Mouse (Mus musculus) embryonic fibroblast, embryonic 13.5 days (primary cell): ENCODE measurements around the gene E030018B13Rik. TPM values are rescaled to one million over a fixed set of nuclear protein-coding genes. Genes with fewer than 3 reads are reported as not detected.

Experiments
- H3K27ac ChIP-seq: 2 replicates; pipeline ENCODE4 v1.5.1; 2012; ENCODE audit warnings: low read length, control low read depth, inconsistent platforms; ENCODE audit not compliant: insufficient read depth
- H3K4me1 ChIP-seq: 2 replicates; pipeline ENCODE4 v1.6.1; 2011; ENCODE audit warnings: low read length; ENCODE audit not compliant: control insufficient read depth, insufficient read depth
- H3K4me3 ChIP-seq: 2 replicates; pipeline ENCODE4 v1.5.1; 2011; ENCODE audit warnings: mild to moderate bottlenecking, control low read depth, low read length; ENCODE audit not compliant: insufficient read depth
- CTCF ChIP-seq: IDR thresholded peaks from 2 replicates; pipeline ENCODE4 v1.5.1; 2011; ENCODE audit warnings: mild to moderate bottlenecking, control low read depth, low read length, moderate library complexity, borderline replicate concordance; ENCODE audit not compliant: insufficient read depth
- POLR2A ChIP-seq: IDR thresholded peaks from 2 replicates; pipeline ENCODE4 v1.6.1; 2011; ENCODE audit warnings: low read depth, mild to moderate bottlenecking, control low read depth, low read length, moderate library complexity
- polyA plus RNA-seq: library from polyadenylated mRNA; stranded (reverse); fragments of >200 nt; gene quantifications from 2 replicates; pipeline ENCODE4 v1.2.4, GENCODE M21; 2011; ENCODE audit warnings: low read depth; ENCODE audit not compliant: missing spikeins, insufficient read length

E030018B13Rik gene
- polyA plus RNA-seq, 1 experiment = not detected

- Histone ChIP-seq H3K4me3 (no peak overlapping the region), H3K27ac (no peak overlapping the region), H3K4me1 (no peaks in the 10 kb centered on the region)
- TF ChIP-seq POLR2A = no peak
Observed at GRCm38 (mm10) chr7:63956981-63957713, 40.5 kb downstream of the E030018B13Rik start.

- TF ChIP-seq CTCF = no peak
- no peak for TF ChIP-seq POLR2A
- no peak overlapping the region for H3K27ac ChIP-seq
- H3K4me1 ChIP-seq = no peaks in the 10 kb centered on the region
- H3K4me3 ChIP-seq = no peak overlapping the region
Observed at GRCm38 (mm10) chr7:63957872-63958640, 41.4 kb downstream of the E030018B13Rik start.

GRCm38 (mm10) chr7:63963632-63964031, 47.0 kb downstream of the E030018B13Rik start:
- Histone ChIP-seq H3K4me1 (no peaks in the 10 kb centered on the region), H3K4me3 (no peak overlapping the region), H3K27ac (no peak overlapping the region)
- no peak for TF ChIP-seq CTCF
- no peak for TF ChIP-seq POLR2A

GRCm38 (mm10) chr7:63964121-63964520, 47.5 kb downstream of the E030018B13Rik start:
- no peak overlapping the region for H3K27ac ChIP-seq
- no peaks in the 10 kb centered on the region for H3K4me1 ChIP-seq
- no peak for TF ChIP-seq CTCF
- no peak for TF ChIP-seq POLR2A
- H3K4me3 ChIP-seq = no peak overlapping the region

- no peak for TF ChIP-seq POLR2A
- TF ChIP-seq CTCF = no peak
- H3K27ac ChIP-seq = no peak overlapping the region
Observed at GRCm38 (mm10) chr7:63965135-63965534, 48.5 kb downstream of the E030018B13Rik start.

GRCm38 (mm10) chr7:63965635-63966418, 49.2 kb downstream of the E030018B13Rik start:
- TF ChIP-seq POLR2A (no peak), CTCF (no peak)
- Histone ChIP-seq H3K4me3 (no peak overlapping the region), H3K27ac (no peak overlapping the region)

More at GRCm38 (mm10) chr7:63965135-63965534, 48.5 kb downstream of the E030018B13Rik start:
- H3K4me3 ChIP-seq = no peak overlapping the region
- no peaks in the 10 kb centered on the region for H3K4me1 ChIP-seq

GRCm38 (mm10) chr7:63969941-63970340, 53.3 kb downstream of the E030018B13Rik start:
- Histone ChIP-seq H3K27ac (no peak overlapping the region), H3K4me1 (no peaks in the 10 kb centered on the region), H3K4me3 (no peak overlapping the region)
- no peak for TF ChIP-seq CTCF
- no peak for TF ChIP-seq POLR2A

More at GRCm38 (mm10) chr7:63965635-63966418, 49.2 kb downstream of the E030018B13Rik start:
- no peaks in the 10 kb centered on the region for H3K4me1 ChIP-seq

Other genes starting within 250 kb of the E030018B13Rik start
- 34.6 and 40.2 TPM in 2 replicates for gene Klf13, start 22.1 kb downstream of the E030018B13Rik start, polyA plus RNA-seq
- not detected in 2 replicates for gene Trpm1, start 237.0 kb downstream of the E030018B13Rik start, polyA plus RNA-seq